Mouse (Mus musculus) ES-Bruce4 (cell line): Measurements from ENCODE around the gene Vmn1r188.

Experiments used
- CTCF ChIP-seq: IDR thresholded peaks from one replicate; pipeline ENCODE4 v1.8.1; 2011; ENCODE audit warnings: low read depth, low read length
- EP300 ChIP-seq: IDR thresholded peaks from 2 replicates; pipeline ENCODE4 v1.6.1; 2011; ENCODE audit warnings: low read depth, low read length; ENCODE audit not compliant: insufficient read depth
- POLR2A ChIP-seq: IDR thresholded peaks from one replicate; pipeline ENCODE4 v1.8.1; 2011; ENCODE audit warnings: low read length; ENCODE audit not compliant: insufficient read depth

DNA sequence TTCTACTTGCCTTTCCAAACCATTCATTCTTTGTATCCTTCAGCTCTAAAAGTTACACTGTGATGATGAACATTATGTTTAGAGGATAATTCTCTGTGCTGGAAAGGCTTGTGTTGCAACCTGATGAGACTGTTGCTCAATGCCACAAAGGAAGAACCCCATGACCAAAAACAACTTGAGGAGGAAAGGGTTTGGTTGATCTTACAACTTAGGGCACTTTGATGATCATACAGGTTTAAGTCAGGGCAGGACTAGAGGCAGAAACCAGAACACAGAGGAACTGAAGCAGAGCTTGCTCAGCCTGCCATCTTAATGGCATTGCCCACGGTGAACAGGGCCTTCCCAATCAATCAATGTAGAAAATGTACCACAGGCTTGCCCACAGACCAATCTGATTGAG is 22.8 kb upstream of the Vmn1r188 start:
- TF ChIP-seq CTCF: no peak
- TF ChIP-seq EP300: no peak
- no peak for TF ChIP-seq POLR2A
